Mouse (Mus musculus) MEL-GATA-1-ER (cell line): ENCODE results near the gene Lonp1.

Experiments used
- DNase-seq: peaks from one replicate; pipeline ENCODE4 v3.0.0-alpha.2; 2012; ENCODE audit warnings: low read depth; ENCODE audit errors: extremely low read depth

Gene Lonp1

DNA sequence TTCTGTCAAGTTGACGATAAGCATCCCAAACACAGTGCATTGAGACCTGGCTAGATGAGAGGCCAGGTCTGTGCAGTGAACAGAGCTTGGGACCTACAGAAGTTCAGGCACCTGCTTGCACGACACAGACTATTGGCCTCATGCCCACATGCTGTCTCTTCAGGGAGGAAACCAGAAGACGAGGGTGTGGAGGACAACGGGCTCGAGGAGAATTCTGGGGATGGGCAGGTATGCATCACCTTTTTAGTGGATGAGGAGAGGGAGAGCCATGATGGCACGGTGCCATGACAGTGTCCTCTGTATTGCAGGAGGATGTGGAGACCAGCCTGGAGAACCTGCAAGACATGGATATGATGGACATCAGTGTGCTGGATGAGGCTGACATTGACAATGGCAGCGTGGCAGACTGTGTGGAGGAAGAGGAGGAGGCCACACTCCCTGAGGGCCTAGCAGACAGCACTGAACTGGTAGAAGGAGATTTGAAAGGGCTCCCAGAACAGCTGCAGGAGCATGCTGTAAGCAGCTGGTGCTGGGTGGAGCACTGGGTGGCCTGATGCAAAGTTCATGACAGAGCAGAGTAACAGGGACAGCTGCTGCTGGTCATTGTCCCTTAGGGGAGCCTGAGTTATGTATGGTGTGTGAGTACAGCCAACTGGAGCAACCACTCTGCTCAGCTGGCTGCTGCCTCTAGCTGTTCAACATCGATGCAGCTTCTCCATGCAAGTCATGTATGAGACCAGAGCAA, 33.0 kb downstream of the Lonp1 start:
- DNase-seq = no peak

DNA sequence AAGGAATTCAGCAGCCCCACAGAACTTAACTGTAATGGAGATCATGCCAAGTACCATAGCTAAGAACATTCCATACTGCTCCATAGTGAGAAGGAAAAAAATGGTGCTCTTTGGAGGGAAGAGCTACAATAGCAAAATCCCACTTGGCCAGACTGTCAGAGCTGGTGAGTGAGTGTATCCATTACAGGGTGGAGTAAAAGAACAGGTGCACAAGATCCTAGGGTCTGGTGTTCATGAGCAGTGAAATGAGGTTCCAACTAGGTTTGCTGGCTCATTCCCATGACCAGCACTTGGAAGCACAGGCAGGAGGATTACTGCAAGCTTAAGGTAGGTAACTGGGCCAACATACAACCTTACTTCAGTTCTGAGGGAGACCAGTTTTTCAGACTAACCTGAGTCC, 34.1 kb downstream of the Lonp1 start:
- DNase-seq = no peak

DNA sequence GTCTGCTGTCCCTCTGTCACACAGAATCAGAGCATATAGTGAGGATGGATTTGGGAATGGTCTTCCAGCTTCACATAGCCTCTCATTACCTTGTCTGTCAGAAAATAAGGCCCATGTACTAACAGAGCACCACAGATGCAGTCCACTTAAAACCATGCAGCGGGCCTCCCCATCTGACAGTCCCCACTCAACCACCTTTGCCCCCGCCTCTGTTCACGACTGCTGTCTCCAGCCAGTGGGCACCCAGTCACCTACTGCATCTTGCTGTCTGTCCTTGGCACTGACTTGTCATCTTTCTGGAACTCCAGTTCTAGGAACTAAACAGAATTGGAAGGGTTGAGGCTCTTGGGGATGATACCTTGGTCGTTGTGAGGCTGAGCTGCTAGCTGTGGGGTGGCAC, 37.8 kb downstream of the Lonp1 start:
- no peak for DNase-seq

DNA sequence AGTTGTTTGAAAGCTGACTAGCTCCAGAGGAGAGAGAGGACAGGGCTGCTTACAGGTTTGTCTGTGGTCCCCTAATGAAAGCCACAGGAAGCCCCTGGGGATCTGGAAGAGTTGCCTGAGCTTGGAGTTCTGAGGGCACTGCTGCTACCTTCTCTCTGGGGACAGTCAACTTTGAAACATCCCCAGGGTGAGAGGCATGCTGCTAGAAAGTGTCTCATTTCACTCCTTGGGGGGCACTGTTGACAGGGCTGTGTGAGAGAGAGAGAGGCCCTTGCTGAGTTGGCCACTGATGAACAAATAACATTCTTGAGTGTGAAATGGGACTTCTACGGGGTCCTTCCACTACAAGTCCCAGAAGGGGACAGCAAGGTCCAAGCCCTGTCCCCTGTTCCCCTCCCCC, 38.9 kb downstream of the Lonp1 start:
- no peak for DNase-seq

DNA sequence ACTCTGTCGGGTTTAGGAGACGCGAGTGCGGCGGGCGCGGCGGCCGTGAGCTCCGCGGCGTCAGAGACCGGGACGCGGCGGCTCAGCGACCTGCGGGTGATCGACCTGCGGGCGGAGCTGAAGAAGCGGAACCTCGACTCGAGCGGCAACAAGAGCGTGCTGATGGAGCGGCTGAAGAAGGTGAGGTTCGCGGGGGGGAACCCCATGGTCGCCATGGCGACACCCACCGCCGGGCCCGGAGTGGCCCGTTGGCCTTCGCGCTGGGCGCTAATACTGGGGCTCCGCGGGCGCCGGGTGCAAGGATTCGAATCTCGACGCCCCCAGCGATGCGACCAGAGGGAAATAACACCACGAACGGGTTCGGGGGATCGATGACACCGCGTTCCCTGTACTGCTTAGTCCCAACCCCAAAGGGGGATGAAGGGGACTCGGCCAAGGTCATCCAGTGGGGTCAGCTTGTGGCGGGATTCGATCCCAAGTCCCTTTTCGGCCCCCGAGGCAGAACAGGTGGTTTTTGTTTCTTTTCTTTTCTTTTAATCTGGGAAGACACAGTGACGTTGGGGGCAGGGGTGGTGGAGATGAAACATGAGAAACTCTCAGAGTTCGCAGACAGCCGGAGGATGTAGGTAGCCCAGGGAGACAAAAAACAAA, 41.4 kb downstream of the Lonp1 start:
- peak; percentile 22 for DNase-seq

DNA sequence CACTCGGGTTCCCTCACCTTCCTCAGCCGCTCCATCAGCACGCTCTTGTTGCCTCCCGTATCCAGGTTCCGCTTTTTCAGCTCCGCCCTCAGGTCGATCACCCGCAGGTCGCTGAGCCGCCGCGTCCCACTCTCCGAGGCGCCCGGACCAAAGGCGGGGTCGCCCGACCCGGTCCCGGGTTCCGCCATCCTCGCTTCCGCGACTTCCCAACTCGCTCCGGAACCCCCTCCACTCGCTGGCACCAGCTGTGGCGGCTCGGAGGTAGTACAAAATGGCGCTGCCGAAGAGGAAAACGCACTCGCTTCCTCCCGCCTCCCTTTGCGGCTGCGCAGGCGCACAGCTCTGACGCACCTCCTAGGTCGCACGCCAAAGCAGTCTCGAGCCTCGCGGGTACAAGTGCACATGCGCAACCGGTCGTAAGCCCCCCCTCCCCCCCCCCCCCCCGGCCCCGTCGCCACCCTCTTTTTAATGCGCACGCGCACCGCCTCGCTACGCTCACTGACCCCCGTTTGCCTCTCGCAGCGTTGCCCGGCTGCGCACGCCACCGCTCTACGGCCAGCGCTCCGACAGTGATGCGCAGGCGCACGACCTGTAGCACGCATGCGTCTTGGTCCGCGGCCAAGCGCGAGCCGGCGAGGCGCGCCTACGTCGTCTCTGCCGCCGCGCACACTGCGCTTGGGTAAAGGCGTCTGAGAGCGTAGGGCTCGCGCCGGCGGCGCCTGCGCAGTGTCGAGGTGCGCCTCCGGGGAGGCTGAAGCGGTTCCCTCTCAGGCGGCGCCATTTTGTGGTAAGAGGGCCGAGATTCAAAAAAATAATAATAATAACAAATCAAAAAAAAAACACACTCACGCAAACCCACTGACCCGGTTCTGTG, 42.2 kb downstream of the Lonp1 start, which contains the start of the genes Safb2 and Safb:
Gene Safb2 (minus strand): TSS at position 329 of the 874 bp plus-strand sequence.
Gene Safb (plus strand): TSS at position 569 of the 874 bp plus-strand sequence.
- peak; percentile 92 for DNase-seq

DNA sequence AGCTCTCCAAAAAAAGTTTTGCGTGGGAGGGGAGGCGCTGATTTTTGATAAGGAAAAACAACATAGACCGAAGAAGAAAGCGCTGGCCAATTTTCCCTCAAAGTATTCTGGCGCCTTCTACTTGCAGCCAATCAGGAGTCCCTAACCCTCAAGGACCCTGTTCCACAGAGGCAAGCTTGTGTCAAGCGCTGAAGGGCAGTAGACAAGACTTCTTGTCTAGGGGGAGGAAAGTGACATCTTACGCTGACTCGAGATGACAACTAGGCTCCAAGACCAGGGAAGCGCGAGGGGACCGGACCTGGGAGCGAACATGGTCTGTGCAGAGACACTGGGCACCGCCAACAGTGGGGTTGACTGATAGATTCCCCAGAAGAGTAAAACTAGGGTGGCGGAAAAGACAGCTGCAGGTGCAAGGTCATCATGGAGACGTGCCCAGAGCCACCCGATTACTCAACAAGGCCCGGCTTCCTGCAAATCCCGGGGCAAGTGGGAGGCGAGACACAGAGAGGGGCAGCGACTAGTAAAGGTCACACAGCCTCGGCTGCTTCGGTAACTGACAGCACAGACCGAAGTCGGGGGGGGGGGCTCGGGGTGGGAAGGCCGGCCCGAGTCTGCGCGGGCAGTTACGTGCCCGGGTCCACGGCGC, 43.0 kb downstream of the Lonp1 start:
- DNase-seq = peak; percentile 33

DNA sequence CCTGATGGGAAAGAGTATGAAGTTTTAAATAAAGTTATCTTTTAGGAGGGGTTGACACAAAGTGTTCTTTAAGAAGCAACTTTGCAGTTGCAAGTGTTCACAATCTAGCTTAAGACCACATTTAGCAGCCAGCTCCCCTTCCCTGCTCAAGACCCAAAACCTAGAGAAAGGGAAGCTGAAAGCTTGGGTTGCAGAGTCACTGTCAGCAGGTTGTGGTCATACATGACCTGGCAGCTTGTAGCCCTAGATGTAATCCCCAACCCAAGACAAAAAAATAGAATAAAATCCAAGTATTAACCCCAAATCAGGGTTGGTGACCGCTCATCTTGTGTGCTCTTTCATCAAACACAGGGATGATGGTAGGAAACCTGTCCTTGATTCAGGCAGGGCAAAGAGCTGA, 43.6 kb downstream of the Lonp1 start:
- DNase-seq = peak; percentile 28

DNA sequence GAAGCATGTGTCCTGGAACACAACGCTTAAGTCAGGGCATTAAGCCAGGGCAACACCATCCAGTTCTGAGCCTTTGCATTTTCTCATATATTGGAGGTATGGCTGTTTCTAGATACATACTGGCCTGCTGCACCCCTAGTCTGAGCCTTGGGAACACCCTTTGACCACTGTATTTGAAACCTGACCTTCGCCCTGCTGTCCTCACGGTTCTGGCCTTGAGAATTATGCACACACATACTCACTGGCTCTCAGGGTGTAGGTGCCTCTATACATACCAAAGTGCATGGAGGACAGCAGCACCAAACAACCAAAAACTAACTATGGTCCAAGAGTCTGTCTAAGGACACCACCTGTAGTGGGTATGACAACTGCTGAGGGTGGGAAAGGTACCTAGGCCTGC, 53.7 kb downstream of the Lonp1 start:
- no peak for DNase-seq

DNA sequence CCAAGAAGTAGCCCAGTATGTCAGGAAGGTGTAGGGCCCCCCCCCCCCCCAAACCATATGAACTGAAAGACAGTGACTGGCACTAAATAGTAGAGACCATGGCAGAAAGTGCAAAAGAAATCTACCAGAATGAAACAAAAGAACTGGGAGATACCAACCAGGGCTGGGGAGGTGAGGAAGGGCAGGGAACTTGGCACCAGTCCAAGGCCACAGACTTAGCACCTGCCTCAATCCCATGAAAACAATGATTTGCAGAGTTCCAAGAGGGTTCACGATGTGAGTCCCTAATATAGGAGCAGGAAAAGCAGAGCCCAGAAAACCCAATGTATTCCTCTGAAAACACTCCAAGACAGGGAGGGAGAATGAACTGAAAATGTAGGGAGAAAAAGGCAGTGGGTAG, 54.5 kb downstream of the Lonp1 start:
- DNase-seq = no peak

DNA sequence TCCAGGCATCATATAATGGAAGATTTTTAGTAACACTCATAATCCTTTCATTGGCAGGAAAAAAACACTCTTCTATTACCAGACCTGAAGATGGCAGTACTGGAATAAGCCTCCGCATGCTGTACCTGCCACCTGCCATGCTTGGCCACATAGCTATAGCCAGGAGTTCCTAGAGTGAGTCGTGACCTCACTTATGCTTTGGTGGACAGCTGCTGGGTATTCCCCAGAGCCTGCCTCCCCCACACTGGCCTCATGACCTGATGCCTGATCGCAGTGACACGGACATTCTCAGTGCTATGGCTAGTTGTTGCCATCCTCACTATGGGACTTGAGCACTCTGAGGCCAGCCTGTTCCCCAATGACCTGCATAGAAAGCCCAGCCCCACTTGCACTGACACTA, 56.4 kb downstream of the Lonp1 start:
- DNase-seq = no peak

DNA sequence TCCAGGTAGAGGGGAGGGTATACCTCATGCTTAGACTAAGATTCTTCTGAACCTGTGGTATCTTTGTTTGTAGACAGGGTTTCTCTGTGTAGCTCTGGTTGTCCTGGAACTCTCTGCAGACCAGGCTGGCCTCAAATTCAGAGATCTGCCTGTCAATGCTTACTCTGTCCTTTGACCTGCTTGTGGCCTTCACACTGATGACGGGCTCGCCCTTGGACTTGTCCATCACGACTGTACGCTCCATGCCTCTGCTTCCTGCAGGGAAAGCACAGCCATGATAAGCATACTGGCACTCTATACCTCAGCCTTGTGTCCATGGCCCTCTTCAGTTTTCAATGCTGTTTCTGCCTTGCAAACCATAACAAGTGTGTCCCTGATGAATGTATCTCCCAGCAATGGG, 59.3 kb downstream of the Lonp1 start:
- DNase-seq = no peak

DNA sequence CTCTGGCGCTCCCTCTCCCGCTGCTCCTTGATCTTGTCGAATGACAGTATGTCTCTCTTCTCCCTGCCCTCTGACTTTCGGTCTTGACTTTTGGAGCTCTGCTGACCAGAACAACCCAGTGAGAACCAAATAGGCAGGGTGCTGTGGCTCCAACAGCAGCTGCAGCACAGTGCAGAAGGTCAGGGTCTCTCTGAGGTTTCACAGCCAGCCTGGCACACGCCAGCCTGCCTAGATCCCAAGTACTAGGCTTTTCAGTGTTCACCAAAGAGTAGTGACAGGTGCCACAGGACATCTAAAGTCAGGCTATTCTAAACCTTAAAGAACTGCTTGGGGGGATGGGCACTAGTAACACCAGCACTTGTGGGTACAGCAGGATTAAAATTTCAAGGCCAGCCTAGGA, 59.8 kb downstream of the Lonp1 start:
- no peak for DNase-seq

DNA sequence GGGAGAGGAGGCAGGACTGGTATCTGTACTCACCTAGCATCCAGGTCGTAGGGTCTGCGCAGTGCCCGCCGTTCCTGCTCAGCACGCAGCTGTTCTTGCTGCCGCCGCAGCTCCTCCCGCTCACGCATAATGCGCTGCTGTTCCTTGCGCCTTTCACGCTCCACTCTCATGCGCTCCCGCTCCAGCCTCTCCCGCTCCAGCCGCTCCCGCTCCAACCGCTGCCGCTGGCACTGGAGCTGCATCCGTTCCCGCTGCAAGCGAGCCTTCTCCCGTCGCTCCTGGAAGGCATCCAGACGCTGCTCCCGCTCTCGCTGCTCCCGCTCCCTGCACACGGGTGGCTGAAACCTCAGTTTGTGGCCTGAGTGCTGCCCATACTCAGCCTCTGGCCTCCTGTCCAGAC, 60.4 kb downstream of the Lonp1 start:
- DNase-seq = no peak
